Mouse (Mus musculus) forebrain, embryonic 11.5 days (tissue): ENCODE measurements around the gene G6pc3. TPM values are rescaled to one million over a fixed set of nuclear protein-coding genes. Genes with fewer than 3 reads are reported as not detected.

Source experiments
- ATAC-seq: fragments of 200-750 bp; cut with Nextera tagmentation; replicated peaks from 2 replicates; pipeline ENCODE4 v1.8.0; 2017; ENCODE audit warnings: moderate TSS enrichment; ENCODE audit not compliant: low FRiP score
- DNase-seq: peaks from one replicate; pipeline ENCODE4 v3.0.0-alpha.2; 2017; ENCODE audit warnings: low spot score
- H3K27ac ChIP-seq: fragments of 300-500 bp; sonication (generic); 2 replicates; pipeline ENCODE4 v1.5.1; 2014; ENCODE audit warnings: low read depth, low read length
- H3K27me3 ChIP-seq: fragments of 300-500 bp; sonication (generic); 2 replicates; pipeline ENCODE4 v1.6.1; 2014; ENCODE audit warnings: mild to moderate bottlenecking, low read length, mixed read lengths; ENCODE audit not compliant: control insufficient read depth, insufficient read depth
- H3K36me3 ChIP-seq: fragments of 300-500 bp; sonication (generic); 2 replicates; pipeline ENCODE4 v1.6.1; 2014; ENCODE audit warnings: mild to moderate bottlenecking, low read length, moderate library complexity, mixed read lengths; ENCODE audit not compliant: control insufficient read depth, insufficient read depth
- H3K4me1 ChIP-seq: fragments of 300-500 bp; sonication (generic); replicated peaks from 2 replicates; pipeline ENCODE4 v1.6.1; 2014; ENCODE audit warnings: low read length, mixed read lengths; ENCODE audit not compliant: control insufficient read depth, insufficient read depth
- H3K4me2 ChIP-seq: fragments of 300-500 bp; sonication (generic); 2 replicates; pipeline ENCODE4 v1.6.1; 2014; ENCODE audit warnings: low read depth, mild to moderate bottlenecking, low read length, moderate library complexity, mixed read lengths; ENCODE audit not compliant: severe bottlenecking
- H3K4me3 ChIP-seq: fragments of 300-500 bp; sonication (generic); 2 replicates; pipeline ENCODE4 v1.5.1; 2014; ENCODE audit warnings: low read depth, low read length
- H3K9ac ChIP-seq: fragments of 300-500 bp; sonication (generic); 2 replicates; pipeline ENCODE4 v1.6.1; 2014; ENCODE audit warnings: low read length
- H3K9me3 ChIP-seq: fragments of 300-500 bp; sonication (generic); 2 replicates; pipeline ENCODE4 v1.6.1; 2016; ENCODE audit warnings: low read length, mixed read lengths; ENCODE audit not compliant: control insufficient read depth
- WGBS: fragments of 180-500 bp; shearing (Covaris S2); extraction: QIAGEN DNeasy Blood & Tissue Kit; methylation state at CpG from one replicate; pipeline ENCODE4 v1.1.7; 2014; 5-methylcytosine and 5-hydroxymethylcytosine counted together
- polyA plus RNA-seq: library from polyadenylated mRNA; unstranded; fragments of >200 nt; fragmentation: Nextera tagmentation; extraction: Ambion mirVana; gene quantifications from 2 replicates; pipeline ENCODE4 v1.2.1, GENCODE M21; 2014

Gene G6pc3
- polyA plus RNA-seq, 1 experiment from 2014 or later: 30.6 TPM

DNA sequence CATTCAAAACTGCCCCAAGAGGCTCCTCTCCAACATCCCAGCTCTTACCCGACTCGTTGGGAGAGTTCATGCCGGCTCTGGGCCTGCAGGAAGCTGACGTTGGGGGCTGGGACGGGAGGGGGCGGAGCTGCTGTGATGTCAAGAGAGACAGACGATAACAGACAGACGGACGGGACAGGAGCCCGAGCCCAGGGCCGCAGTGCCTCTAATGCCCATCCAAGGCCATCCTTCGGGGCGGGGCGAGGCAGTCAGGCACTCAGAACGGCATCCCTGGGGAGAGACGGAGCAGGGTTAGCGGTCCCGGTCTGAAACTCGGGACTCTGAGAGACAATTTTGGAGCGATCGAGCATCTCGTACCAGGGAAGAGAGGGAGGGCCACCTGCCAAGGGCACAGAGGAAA is 35.3 kb downstream of the G6pc3 start:
- H3K4me3 ChIP-seq: 0 out of 2 replicates have a peak overlapping the region, but pooled peaks have one; percentile 5
- no peaks in the 10 kb centered on the region; the same call in none of the 2 replicates for H3K27me3 ChIP-seq
- peak overlapping the region; percentile 29; the same call in 1 of the 2 replicates for H3K9ac ChIP-seq
- peaks cover 40% of the 10 kb centered on the region for H3K4me1 ChIP-seq
- no peak overlapping the region for H3K27ac ChIP-seq
- DNase-seq (no peak), ATAC-seq (no peak)
- WGBS: 12% methylated on average over 22 of the region's 22 CpGs
- H3K36me3 ChIP-seq: no peaks in the 10 kb centered on the region
- H3K9me3 ChIP-seq: no peaks in the 10 kb centered on the region
- H3K4me2 ChIP-seq: peak overlapping the region; percentile 36

DNA sequence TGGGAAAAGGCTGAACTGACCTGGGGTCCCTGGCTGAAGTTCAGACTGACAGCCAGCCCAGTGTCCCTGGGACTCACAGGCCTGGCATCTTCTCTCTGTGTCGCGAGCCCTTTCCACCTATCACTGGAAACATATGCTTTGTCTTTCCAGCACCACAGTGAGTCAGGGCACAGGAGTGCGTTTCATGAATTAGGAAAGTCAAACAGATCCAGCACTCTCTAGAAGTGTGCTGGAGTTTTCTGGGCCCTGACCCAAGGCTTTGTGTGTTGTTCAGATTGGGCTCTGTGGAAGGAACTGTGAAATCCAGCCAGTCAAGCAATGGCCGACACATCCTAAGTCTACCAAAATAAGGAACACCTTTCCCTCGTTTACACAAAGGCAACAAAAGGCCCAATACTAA is 35.8 kb downstream of the G6pc3 start:
- WGBS: 74% methylated on average over 5 of the region's 5 CpGs
- peaks cover 40% of the 10 kb centered on the region for H3K4me1 ChIP-seq
- H3K4me2 ChIP-seq: no peak overlapping the region; the same call in 1 of the 2 replicates
- H3K36me3 ChIP-seq: no peaks in the 10 kb centered on the region
- DNase-seq: no peak
- no peak for ATAC-seq
- no peaks in the 10 kb centered on the region for H3K9me3 ChIP-seq
- no peak overlapping the region for H3K9ac ChIP-seq
- H3K27ac ChIP-seq: no peak overlapping the region
- no peaks in the 10 kb centered on the region; the same call in none of the 2 replicates for H3K27me3 ChIP-seq
- no peak overlapping the region for H3K4me3 ChIP-seq

DNA sequence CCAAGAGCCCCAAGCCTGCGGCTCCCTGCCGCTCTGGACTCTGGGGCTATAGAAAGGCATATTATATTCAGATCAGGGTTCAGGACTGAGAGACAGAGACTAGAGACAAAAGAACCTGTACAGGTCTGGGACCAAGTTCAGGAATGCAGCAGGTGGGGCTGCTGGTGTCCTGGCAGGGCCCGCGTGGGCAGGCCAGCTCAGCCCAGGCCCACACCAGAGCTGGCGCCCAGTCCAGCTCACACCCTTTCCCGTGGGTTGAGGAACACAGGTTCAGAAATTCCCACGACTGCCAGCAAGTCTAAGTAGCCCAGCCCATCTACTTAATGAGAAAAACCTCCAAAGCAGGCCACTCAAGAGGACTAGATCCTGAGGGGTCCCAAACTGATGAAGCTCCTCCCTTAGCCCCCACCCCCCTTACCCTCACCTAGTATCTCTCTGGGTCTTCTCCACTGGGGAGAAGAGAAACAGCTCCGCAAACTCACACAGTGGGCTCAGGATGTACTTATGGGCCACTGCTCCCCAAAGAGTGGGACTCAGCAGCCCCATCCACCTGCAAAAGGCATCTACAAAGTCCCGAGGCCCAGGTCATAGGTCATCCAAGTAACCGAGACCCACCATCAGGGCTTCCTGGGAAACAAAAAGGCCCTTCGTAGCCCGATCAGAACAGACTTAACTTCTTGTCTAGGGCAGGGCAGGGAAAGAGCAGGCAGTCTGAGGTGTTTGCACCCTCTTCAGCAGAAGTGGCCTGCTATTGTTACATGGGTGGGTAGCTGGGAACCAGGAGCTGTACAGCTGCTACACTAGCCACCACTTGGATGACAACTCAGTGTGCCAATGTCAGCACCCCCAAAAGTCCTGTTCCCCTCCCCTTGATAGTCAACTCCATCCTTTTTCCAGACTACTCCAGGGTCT is 36.9 kb downstream of the G6pc3 start:
- Histone ChIP-seq H3K4me3 (0 out of 2 replicates have a peak overlapping the region, but pooled peaks have one; percentile 93), H3K27ac (no peak overlapping the region), H3K4me2 (no peak overlapping the region; the same call in 1 of the 2 replicates), H3K27me3 (no peaks in the 10 kb centered on the region; the same call in none of the 2 replicates), H3K4me1 (peaks cover 40% of the 10 kb centered on the region), H3K36me3 (no peaks in the 10 kb centered on the region), H3K9ac (no peak overlapping the region; the same call in 1 of the 2 replicates), H3K9me3 (no peaks in the 10 kb centered on the region)
- DNase-seq (no peak), ATAC-seq (no peak)
- WGBS: 63% methylated on average over 12 of the region's 12 CpGs

GRCm38 (mm10) chr11:102227270-102228190 is 38.1 kb downstream of the G6pc3 start:
- Histone ChIP-seq H3K36me3 (no peaks in the 10 kb centered on the region), H3K27me3 (no peaks in the 10 kb centered on the region; the same call in none of the 2 replicates), H3K4me2 (peak overlapping the region; percentile 84), H3K27ac (peak overlapping the region; percentile 72), H3K9ac (peak overlapping the region; percentile 80), H3K4me3 (peak overlapping the region; percentile 93), H3K9me3 (no peaks in the 10 kb centered on the region), H3K4me1 (peaks cover 40% of the 10 kb centered on the region)
- peak; percentile 75 for ATAC-seq
- peak; percentile 71 for DNase-seq
- 11% methylated on average over 12 of the region's 12 CpGs for WGBS

GRCm38 (mm10) chr11:102228191-102228545 is 38.7 kb downstream of the G6pc3 start:
- WGBS: 20% methylated on average over 9 of the region's 9 CpGs
- H3K4me3 ChIP-seq: peak overlapping the region; percentile 93
- H3K9ac ChIP-seq: peak overlapping the region; percentile 80
- ATAC-seq (peak; percentile 16; the same call in 1 of the 2 replicates), DNase-seq (no peak)
- peak overlapping the region; percentile 72 for H3K27ac ChIP-seq
- H3K9me3 ChIP-seq: no peaks in the 10 kb centered on the region
- H3K27me3 ChIP-seq: no peaks in the 10 kb centered on the region; the same call in none of the 2 replicates
- H3K36me3 ChIP-seq: no peaks in the 10 kb centered on the region
- H3K4me2 ChIP-seq: peak overlapping the region; percentile 84
- peaks cover 40% of the 10 kb centered on the region for H3K4me1 ChIP-seq

- ATAC-seq: no peak
- no peaks in the 10 kb centered on the region; the same call in 1 of the 2 replicates for H3K27me3 ChIP-seq
- 14% methylated on average over 7 of the region's 7 CpGs for WGBS
Observed at GRCm38 (mm10) chr11:102228646-102229268, 39.3 kb downstream of the G6pc3 start.

GRCm38 (mm10) chr11:102229331-102229953 is 40.0 kb downstream of the G6pc3 start:
- DNase-seq (peak; percentile 70), ATAC-seq (no peak)
- no peaks in the 10 kb centered on the region; the same call in 1 of the 2 replicates for H3K27me3 ChIP-seq
- peak overlapping the region; percentile 93 for H3K4me3 ChIP-seq
- peak overlapping the region; percentile 75 for H3K27ac ChIP-seq
- H3K4me2 ChIP-seq: peak overlapping the region; percentile 84
- peaks cover 38% of the 10 kb centered on the region for H3K4me1 ChIP-seq
- peak overlapping the region; percentile 80 for H3K9ac ChIP-seq
- no peaks in the 10 kb centered on the region for H3K36me3 ChIP-seq
- under 1% methylated on average over 42 of the region's 47 CpGs for WGBS
- no peaks in the 10 kb centered on the region for H3K9me3 ChIP-seq

More at GRCm38 (mm10) chr11:102228646-102229268, 39.3 kb downstream of the G6pc3 start:
- Histone ChIP-seq H3K4me1 (peaks cover 40% of the 10 kb centered on the region), H3K9me3 (no peaks in the 10 kb centered on the region), H3K27ac (peak overlapping the region; percentile 75), H3K36me3 (no peaks in the 10 kb centered on the region), H3K4me2 (peak overlapping the region; percentile 84), H3K9ac (peak overlapping the region; percentile 80), H3K4me3 (peak overlapping the region; percentile 93)
- DNase-seq: no peak
